Mouse (Mus musculus) heart, adult 2 months (tissue): ENCODE data around the gene Phf19.

ENCODE experiments used
- CTCF ChIP-seq: fragments of 200-600 bp; IDR thresholded peaks from 2 replicates; pipeline ENCODE4 v1.8.1; 2022; ENCODE audit warnings: antibody characterized with exemption, mild to moderate bottlenecking, moderate library complexity
- EP300 ChIP-seq: fragments of 200-500 bp; IDR thresholded peaks from 2 replicates; pipeline ENCODE4 v1.6.1; 2011; ENCODE audit warnings: low read depth, low read length, control low read depth; ENCODE audit not compliant: insufficient read depth

DNA sequence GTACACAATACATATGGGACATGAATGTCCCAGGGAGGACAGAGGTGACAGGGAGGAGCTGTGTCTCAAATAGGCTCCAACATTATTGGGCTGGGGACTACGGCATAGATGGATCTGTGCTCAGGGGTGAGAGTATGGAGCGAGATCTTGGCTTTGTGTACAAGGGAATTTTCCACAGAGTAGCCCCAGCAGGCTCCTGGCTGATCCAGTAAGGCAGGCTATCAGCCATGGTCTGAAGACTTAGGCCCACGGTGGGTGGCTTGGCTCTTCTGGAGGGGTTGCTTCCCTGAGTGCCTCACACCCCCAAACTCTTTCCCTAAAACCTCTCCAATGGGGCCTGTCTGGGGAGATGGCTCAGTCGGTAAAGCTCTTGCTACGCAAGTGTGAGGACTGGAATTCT, 26.4 kb upstream of the Phf19 start:
- TF ChIP-seq CTCF (no peak), EP300 (no peak)
